Mouse (Mus musculus) ovary, postnatal 14 days (tissue): ENCODE measurements at regions not wholly inside any gene's neighbourhood (a gene's known extent, or its start where the extent isn't known, plus 50 kb on each side); places are given as distances from the start of the nearest gene placed in this dataset.

Experiments
- DNase-seq: peaks from one replicate; pipeline ENCODE4 v3.0.0; 2022; ENCODE audit warnings: low spot score

- DNase-seq: no peak
These were observed 220.8 kb downstream of the Ahr start for GRCm38 (mm10) chr12:35314035-35314434.

DNA sequence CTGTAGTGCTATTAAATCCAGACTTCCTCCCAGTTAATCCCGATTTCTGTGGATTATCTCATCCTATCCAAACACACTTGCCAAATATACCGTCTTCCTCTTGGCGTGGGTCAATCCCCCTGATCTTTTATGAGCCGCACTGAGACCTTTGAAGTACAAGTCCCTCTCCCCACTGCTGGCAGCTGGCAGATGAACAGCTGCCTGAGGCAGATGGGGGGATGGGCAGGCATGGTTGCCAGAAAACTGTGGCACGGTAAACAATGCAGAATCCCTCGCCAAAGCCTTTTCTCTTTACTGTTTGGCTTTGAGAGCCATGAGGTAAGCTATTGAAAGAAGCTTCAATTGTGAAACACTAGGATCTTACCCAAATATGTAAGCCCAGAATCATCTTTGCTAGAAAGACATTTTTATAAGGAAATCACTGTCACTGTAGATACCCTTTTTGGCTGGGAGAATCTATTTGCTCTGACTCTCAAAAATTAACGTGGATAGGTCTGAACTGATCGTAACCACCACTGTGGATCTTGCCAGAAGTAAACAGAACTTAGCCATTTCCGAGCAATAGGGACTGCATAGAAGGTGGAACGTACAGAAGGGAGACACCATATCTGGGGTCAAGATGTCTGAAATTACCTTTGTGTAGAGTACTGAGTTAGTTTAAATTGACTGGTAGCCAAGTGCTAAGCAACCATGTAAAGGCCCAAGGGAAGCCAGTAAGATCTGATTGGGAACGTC lies 221.5 kb downstream of the Ahr start:
- peak; percentile 9 for DNase-seq

DNA sequence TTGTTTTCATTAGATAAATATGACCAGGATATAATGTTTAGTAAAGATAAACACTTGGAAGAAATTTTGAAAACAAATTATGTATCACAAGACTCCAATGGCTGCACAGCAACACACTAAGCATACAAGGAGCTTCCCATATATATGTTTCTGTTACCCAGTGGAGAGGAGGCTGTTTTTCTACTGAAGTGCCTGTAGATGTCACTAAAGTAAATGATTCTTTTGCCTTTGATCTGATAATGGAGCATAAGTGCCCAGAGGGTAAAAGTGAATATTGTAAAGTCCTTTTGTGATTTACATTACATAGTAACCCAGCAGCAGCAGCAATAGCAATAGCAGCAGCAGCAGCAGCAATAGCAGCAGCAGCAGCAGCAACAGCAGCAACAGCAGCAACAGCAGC lies 226.3 kb downstream of the Ahr start:
- DNase-seq: no peak

- no peak for DNase-seq
These were observed 230.8 kb downstream of the Ahr start for GRCm38 (mm10) chr12:35303764-35304717.

- no peak for DNase-seq
These were observed 231.7 kb downstream of the Ahr start for GRCm38 (mm10) chr12:35303188-35303587.

DNA sequence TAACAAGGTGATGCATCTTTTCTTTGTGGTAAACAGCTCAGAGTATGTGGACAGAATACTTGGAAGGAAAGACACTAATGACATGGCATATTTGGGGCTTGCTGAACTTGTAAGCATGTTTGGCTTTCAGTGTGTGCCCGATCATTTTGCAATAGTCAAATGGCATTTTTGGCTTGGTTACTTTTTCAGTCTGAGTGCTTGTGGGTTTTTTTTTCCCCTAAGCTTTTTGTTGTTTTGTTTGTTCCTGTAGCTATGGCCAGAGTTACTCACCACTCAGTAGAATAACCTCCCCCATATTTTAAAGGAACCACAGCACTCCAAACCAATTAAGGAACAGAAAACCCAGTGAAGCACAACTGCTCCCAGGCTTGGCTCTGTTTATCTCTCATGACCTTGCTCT lies 240.2 kb downstream of the Ahr start:
- DNase-seq: no peak

DNA sequence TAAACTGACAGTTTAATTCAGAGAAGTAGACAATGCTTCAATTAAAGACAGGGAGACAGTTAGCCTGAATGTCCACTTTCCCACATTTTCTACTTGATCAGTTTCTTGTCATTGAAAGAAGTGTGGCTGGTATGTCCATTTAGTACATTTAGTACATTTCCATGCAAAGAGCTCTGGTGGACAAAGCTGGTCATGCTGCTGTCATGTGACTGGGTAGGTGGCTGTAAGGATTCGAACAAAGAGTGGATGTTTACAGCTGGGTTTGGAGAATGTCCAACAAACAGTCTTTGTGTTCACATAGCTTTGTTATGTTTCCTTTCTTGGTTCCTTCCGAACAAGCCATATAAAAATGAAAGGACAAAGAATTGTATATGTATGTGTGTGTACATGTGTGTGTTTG lies 241.3 kb downstream of the Ahr start:
- DNase-seq: no peak

DNA sequence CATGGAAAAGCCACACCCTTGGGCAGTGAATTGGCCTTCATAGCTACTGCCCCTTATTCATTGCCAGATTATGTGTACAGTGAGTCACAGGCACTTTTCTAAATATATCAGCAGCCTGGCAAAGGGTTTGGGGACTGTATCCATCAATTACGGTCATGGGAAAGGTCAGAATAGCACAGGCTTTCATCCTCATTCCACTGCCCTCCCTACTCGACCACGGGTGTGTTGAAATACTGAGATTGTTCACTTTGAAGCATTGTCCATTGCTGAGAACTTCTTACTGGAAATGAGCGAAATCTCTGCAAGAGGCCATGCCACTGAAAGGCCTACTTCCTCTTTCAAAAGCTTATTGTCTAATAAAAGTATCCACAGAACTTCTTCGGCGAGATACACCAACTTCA lies 242.9 kb downstream of the Ahr start:
- DNase-seq: no peak

- no peak for DNase-seq
These were observed 241.0 kb downstream of the Snx13 start for GRCm38 (mm10) chr12:35287974-35288373.

- DNase-seq: no peak
These were observed 240.6 kb downstream of the Snx13 start for GRCm38 (mm10) chr12:35287570-35287969.

- no peak for DNase-seq
These were observed 240.1 kb downstream of the Snx13 start for GRCm38 (mm10) chr12:35286974-35287553.

DNA sequence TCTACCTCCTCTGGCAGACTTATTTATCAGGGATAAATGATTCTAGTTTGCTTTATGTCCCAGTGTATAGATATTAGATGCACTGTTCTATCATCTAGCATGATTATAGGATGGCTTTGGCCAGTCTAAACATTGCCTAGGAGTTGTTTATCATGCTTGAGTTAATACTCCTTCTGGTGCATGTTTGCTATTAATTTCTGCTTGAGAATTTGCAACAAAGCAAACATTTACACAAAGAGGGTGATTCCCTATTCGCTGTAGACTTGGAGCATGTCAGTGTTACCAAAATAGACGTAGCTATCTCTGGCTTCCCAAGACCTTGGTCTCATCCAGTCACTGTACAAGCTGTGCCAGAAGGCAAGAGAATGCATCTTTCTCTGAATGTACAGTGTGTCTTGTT lies 237.4 kb downstream of the Snx13 start:
- no peak for DNase-seq

- DNase-seq: no peak
These were observed 236.9 kb downstream of the Snx13 start for GRCm38 (mm10) chr12:35283925-35284324.

GRCm38 (mm10) chr12:35283407-35283806 lies 236.4 kb downstream of the Snx13 start:
- no peak for DNase-seq

DNA sequence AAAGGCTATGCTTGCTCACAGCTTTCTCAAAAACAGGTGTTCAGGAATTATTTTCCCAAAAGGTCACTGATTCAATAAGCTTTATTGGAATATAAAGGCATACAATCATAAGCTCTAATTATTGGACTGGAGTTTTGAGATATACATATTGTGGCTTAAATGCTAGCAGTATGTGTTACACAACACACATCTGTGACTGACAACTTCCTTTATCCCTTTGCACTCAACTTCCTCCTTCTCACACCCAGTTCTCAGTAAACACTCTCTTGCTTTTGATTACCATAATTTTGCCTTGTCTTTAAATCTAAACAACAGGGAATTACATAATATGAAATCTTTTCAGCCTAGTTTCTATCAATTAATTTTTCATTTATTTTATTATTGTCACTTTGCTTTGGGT lies 222.5 kb downstream of the Snx13 start:
- no peak for DNase-seq

DNA sequence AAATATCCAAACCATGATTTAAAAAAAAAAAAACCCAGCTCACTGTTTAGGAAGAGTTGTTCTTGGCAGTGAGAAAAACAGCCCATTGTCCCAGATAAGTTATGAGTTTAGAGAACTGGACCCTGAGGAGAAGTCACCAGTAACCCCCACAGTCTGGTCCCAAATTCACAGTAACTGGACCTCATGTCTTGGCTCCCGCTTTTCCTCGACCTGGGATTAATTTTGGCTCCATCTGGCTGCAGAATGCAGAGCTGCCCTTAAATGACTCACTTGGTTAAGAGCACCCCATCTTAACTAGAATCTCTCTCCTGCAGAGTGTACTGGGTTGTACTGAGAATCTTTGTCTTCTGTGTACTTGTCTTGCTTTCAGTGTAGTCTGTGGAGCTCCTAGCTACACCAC lies 221.0 kb downstream of the Snx13 start:
- no peak for DNase-seq

DNA sequence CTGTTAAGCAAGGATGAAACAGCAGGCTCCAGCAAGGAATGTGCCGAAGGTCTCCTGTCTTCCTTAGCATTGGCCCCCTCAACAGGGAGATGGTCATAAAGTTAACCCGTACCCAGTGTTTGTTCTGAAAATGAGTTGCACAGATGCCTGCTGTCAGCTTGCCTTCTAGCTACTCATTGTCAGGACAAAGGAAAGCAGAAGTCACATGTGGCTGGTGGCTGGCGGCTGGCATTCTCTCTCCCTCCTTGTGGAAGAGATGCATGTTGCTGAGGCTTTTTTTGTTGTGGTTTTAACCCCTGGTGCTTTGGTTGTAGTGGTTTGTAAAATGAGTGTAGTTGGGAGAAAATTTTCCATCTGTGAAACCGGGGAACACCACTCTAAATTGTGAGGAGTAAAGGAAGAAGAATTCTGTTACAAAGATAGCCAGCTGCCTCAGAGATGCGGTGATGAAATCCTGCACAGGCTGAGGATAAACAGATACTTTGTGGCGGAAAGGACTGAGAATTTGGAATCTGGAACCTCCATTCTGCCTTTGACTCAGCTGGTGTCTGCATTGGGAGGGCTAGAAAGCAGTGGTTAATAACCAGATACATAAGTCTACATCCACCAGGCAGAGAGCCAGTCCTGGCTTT lies 220.2 kb downstream of the Snx13 start:
- DNase-seq: no peak

DNA sequence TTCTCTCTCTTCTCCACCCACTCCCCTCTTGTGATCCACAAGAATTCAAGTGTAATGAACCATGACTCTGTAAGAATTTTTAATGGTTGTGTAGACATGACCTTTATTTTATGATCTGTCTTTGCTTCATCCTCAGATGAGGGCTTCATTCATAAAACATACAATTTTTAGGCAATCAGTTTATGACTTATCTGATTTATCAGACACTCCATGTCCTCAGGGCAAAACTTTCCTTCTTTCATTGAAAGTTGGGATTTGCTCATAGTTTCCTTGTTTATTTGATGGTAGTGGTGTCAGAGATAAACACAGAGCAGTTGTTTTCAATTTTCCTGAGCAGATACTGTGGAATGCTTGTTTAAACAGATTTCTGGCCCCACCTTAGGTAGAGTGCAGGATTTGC lies 212.8 kb downstream of the Snx13 start:
- no peak for DNase-seq

- no peak for DNase-seq
These were observed 208.9 kb downstream of the Snx13 start for GRCm38 (mm10) chr12:35255723-35256401.

DNA sequence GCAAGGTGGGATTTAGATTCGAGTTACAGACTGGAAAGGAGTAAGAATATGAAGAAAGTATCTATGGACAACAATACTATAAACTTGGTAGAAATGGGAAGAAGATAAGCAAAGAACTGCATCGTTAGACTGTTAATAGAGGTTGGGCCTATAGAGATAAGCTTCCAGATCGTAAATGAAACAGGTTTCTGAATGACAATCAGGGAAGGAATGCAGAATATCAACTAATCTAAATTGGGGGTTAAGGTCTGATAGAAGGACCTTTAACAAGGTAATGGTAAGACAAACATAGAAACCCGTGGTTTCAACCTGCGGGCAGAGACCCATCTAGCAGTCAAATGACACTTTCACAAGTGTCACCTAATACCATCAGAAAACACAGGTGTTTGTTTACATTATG lies 201.5 kb downstream of the Snx13 start:
- DNase-seq: no peak

DNA sequence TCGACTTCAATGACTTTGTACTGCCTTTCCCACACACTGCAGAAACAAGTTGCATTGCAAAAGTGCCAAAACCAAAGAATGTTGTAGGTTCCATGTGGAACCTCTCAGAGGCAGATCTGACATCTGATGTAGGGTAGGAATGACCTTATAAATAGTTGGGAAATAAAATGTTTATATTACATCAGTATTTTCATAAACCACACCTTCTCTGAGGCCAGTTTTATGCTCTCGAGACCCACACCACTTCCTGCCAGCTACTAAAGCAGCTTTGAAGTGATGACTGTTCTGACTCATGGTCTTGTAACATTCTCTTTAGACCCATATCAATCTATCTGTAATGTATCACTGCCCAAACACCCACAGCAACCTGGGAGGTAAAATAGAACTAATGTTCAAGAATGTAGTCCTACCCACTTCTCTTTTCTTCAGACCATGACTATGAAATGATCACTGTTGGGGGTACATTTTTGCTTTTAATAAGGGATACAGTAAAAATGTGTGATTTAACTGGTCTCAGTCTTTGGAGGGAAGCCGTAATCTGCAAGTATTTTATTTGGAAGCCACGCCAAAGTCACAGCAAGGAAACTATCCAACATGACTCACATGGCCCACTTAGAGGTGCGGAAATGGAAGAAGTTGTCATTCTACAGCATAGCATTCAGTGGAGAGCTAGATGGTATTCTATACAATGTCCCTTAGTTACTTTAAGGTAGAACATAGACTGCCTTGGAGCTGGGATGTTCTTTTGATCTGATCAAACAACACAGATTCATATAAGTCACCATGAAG lies 199.4 kb downstream of the Snx13 start:
- DNase-seq: no peak
